Mouse (Mus musculus) heart, postnatal 25 days (tissue): Measurements from ENCODE around the gene Vat1. TPM values are rescaled to one million over a fixed set of nuclear protein-coding genes. Genes with fewer than 3 reads are reported as not detected.
"Not testable (repeated sequence)": the region's sequence is repeated elsewhere in the genome, so short reads cannot be mapped to it uniquely, and the experiment has no call there.

Source experiments
- DNase-seq: peaks from one replicate; pipeline ENCODE4 v3.0.0; 2022; ENCODE audit warnings: low spot score
- intact Hi-C: fragments of 180-260 bp; cut with DNase I; formaldehyde crosslinking; loops from one replicate; pipeline ENCODE4 v1.15.1; 2025
- total RNA-seq, 2 experiments: library from RNA; stranded (reverse); gene quantifications; 2 replicates each; pipeline ENCODE4 v1.2.3; 2021

Gene Vat1
- total RNA-seq, 2 experiments from 2014 or later, result 21.6 to 25.5 TPM

DNA sequence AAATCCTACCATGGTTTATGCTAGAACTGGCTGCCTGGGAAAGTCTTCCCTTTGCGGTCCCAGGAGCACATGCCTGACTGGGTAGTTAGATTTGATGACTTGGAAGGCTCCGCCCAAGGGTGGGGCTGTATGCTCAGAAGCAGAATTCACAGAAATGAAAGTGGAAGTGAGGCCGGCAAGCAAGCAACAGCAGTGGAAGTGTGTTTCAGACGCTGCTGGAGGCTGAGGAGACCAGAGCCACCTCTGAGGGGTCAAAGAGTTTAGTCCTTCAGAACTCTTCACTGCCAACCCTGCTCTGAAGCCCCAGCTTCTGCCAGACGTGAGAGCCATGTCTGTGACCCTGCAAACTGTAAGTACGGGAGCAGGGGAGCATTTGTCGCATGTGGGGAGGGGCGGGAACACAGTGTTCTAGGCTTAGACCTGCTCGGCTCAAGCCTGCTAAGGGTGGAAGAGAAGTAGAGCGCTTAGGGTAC is 17.7 kb downstream of the Vat1 start, which contains the start of gene Ifi35:
Gene Ifi35 (plus strand): TSS at position 134 of the 473 bp plus-strand sequence.
- intact Hi-C loops, result loop anchor here (2.0 kb wide), 1 partner anchor 14 kb away; no protein-coding TSS in a partner anchor
- DNase-seq, result peak; percentile 74

DNA sequence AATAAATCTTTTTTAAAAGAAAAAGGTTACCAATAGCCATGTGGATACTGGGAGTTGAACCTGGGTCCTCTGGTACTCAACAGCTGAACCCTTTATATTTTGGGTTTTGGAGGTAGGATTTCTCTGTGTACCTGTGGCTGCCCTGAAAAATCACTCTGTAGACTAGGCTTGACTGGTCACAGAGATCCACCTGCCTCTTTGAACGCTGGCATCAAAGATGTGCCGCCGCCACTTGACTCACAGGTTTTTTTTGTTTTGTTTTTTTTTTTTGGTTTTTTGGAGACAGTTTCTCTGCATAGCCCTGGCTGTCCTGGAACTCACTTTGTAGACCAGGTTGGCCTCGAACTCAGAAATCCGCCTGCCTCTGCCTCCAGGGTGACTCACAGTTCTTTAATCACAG is 18.2 kb downstream of the Vat1 start:
- no peak for DNase-seq
- intact Hi-C loops, result loop anchor here (2.0 kb wide), 1 partner anchor 15 kb away; no protein-coding TSS in a partner anchor

DNA sequence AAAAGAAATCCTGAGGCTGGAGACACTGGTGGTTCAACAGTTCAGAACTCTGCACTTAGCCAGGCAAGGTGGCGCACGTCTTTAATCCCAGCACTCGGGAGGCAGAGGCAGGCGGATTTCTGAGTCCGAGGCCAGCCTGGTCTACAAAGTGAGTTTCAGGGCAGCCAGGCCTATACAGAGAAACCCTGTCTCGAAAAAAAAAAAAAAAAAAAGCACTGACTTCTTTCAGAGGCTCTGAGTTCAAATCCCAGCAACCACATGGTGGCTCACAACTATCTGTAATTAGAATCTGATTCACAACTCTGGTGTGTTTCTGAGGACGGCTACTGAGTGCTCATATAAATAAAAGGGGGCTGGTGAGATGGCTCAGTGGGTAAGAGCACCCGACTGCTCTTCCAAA is 19.2 kb downstream of the Vat1 start:
- DNase-seq, intact Hi-C loops: not testable (repeated sequence)

DNA sequence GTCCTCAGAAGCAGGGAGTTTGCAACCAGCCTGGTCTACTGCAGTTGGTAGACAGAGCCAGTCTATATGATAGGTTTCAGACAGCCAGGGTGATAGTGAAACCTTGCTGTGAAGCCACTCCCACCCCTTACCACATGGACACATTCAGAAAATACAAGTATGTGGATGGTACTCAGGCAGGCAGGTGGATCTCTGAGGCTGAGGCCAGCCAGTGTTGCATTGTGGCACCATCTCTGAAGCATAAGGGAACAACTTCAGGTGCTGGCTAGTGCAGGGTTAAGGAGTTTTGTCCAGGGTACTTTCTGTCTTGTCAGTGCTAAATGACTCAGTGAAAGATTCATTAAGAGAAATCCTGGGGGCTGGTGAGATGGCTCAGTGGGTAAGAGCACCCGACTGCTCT is 19.7 kb downstream of the Vat1 start:
- no peak for DNase-seq
- intact Hi-C loops, result no loop called here

DNA sequence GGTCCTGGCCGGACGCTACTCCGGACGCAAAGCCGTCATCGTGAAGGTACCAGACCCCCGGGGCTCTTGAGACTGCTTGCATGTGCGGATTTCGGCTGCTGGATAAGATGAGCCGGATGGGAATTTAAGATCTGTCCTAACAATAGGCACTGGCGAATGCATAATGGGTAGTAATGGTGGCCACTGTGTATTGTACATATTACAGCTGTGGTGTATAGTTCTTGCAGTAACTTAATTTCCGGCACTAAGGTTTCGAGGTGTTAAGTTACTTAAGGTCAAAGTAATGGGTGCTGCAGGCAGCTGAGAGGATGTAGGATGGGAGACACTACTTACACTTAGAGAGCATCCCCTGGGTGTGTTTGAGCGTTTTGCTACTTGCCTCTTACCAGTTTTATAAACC is 23.3 kb downstream of the Vat1 start:
- intact Hi-C loops, result no loop called here
- DNase-seq, result no peak

DNA sequence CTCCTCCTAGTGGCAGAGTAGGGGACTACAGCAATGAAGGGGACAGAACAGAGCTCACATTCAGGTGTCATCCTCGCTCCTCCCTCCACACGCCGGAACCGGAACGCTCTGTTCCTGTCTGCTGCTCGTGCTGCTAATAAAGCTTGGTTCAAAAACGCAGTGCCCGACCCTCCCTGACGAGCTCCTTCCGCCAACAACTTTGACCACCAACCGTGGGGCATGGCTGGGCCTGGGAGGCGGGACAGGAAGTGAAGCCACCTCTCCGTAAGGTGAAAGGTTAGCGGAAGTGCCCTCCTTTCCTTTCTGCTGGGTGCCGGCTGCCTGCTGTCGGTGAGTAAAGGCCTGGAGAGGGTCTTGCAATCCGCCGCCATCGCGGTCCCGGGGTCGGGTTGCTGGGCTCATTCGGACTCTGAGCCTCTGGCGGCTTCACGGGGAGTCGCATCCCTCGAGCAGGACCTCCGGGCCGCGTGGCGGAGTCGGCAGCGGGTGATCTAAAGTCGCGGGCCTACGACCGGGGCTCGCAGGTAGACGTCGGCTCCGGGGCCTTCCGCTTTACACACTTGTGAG is 23.8 kb downstream of the Vat1 start, which contains the start of gene Rpl27:
Gene Rpl27 (plus strand): TSS at position 172 of the 567 bp plus-strand sequence.
- DNase-seq, result peak; percentile 97

DNA sequence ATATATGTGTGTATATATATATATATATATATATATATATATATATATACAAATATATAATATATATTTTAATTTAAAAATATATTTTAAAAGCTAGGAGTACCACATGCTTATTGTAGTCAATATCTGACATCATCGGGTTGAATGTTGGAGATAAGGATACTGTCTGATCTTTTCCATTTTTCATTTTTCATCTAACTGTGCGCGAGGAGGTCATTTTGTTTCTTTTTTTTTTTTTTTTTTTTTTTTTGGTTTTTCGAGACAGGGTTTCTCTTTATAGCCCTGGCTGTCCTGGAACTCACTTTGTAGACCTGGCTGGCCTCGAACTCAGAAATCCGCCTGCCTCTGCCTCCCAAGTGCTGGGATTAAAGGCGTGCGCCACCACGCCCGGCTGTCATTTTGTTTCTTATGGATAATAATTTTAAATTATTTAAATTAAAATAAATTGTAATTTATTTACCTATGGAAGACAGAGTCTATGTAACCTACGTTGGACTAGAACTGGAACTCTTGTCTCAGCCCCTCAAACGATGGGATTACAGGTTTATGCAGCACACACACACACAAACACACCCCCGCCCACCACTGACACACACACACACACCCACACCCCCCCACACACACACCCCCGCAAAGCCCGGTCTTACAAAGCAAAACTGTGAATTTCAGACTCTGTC is 24.4 kb downstream of the Vat1 start:
- DNase-seq, intact Hi-C loops: not testable (repeated sequence)

More for the DNA sequence above, 23.8 kb downstream of the Vat1 start, which contains the start of gene Rpl27:
- intact Hi-C loops, result no loop called here

DNA sequence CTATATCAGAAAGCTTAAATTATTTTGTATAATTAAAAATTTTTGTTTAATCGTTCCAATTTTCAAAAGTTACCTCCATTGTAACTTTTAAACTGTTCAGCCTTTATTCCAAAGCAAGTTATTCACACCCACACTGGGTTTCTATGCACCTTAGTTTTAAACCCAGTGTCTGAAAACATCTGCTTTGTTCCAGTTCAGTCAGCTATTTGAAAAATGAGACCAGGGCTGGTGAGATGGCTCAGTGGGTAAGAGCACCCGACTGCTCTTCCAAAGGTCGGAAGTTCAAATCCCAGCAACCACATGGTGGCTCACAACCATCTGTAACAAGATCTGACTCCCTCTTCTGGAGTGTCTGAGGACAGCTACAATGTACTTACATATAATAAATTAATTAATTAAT is 28.0 kb downstream of the Vat1 start:
- not testable (repeated sequence) for DNase-seq

DNA sequence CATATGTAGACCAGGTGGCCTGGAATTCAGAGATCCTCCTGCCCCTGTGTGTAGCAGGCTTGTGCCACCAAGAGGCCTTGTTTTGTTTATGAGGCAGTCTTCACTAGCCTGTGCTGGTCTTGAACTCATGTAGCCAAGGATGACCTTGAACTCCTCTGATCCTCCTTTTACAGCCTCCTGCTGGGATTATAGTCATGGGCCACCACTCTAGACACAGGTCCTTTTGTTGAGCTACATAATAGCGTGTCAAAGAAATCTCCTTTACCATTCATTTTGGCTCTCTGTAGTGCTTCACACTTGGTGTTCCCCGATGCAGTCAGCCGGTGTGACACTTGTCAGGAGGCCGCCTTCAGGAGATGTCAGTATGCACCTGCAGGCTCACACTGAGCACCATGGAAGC is 29.1 kb downstream of the Vat1 start:
- no peak for DNase-seq
- intact Hi-C loops, result no loop called here

More for the DNA sequence above, 28.0 kb downstream of the Vat1 start:
- intact Hi-C loops, result not testable (repeated sequence)

DNA sequence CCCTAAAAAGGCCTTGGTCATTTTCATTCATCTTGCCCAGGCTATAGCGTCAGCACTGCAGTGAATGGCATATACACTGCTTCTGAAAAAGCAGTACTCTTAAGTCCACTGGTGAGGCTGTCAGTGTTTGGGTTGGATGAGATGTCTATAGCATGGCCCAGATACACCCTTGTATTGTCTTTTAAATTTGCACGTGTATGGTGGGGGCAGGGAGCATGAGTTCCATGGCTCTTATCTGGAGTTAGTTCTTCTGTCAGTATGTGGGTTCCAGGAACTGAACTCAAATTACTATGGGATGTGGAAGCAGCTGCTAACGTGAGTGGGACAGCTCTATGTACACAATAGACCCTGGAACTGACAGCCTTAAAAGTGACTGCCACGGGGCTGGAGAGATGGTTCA is 30.2 kb downstream of the Vat1 start:
- intact Hi-C loops, result no loop called here
- no peak for DNase-seq

DNA sequence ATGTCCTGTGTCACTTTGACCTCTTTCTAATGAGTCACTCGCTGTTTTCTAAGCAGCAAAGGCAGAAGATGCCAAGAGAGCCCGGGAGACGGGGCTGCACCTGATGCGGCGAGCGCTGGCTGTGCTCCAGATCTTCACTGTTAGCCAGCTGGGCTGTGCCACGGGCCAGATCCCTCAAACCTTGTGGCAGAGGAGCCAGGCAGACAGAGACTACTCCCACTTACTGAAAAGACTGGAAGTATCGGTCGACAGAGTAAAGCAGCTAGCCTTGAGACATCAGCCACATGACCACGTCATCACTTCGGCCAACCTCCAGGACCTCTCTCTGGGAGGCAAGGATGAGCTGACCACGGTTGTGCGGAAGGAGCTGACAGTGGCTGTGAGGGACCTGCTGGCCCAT is 32.6 kb downstream of the Vat1 start:
- intact Hi-C loops, result no loop called here
- DNase-seq, result no peak

DNA sequence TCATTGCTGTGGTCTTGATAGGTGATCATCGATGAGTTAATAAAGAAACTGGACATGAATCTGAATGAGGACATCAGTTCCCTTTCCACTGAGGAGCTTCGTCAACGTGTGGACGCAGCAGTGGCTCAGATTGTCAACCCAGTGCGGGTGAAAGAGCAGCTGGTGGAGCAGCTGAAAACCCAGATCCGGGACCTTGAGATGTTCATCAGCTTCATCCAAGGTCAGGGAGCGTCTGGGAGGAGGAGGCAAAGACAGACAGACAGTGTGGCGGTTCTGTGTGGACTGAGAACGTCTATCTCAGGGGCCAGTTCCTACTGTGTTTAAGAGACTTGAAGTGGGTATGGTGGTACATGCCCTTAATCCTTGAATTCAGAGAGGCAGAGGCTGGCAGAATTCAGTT is 34.7 kb downstream of the Vat1 start:
- DNase-seq, result no peak
- intact Hi-C loops, result no loop called here

DNA sequence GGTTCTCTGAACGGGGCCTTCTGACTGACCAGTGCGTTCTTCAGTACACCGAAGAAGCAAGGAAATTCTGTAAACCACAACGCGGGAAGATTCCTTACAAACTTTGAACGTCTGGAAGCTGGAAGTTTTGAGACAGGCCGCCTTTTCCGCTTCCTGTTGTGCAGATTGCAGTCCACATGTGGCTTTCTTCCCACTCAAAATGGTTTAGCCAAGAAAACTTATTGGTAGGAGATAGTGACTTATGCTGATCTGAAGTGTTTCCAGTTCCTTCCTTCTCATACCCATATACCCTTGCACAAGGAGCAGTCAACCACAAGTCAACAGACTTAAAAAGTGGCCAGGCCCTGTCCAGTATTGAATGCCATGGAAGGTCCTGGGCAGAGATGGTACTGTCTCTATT is 39.9 kb downstream of the Vat1 start:
- DNase-seq, result no peak
- intact Hi-C loops, result no loop called here

DNA sequence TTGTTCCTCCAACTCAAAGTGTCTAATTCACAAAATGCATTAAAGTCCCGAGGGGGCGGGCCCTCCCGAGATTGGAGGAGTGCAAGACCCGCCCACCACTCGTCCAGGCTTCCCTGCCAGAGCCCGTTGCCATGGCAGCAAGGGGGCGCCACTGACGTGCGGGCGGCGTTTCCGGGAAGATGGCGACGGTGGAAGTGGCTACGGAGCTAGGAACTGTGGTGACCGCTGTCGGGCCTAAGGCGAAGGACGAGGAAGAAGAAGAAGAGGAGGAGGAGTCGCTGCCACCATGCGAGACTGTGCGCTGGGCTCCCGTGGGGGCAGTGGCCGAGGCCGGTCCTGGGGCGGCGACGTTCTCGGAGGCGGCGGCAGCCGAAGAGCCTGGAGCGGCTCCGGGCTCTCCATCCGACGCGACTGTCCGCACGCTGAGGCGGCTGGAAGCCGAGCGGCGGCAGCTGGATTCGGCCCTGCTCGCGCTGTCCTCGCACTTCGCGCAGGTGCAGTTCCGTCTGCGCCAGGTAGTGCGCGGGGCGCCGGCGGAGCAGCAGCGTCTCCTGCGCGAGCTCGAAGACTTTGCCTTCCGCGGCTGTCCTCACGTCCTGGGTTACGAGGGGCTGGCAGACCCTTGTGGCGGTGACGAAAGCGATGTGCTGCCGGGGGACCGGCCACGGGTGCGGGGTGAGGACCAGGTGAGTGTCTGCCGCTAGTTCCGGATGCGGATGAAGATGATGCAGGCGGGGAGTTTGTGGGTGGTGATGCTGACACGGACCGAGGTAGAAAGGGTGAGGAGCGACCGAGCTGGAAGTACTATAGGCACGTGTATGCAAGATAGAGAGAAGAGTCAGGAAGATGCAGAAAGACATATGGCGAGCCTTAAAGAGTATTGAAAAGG is 40.9 kb downstream of the Vat1 start, which contains the start of the genes Rundc1 and Ptges3l:
Gene Rundc1 (plus strand): TSS at position 161 of the 889 bp plus-strand sequence.
Gene Ptges3l (minus strand): TSS at position 409 of the 889 bp plus-strand sequence.
- intact Hi-C loops, result no loop called here
- DNase-seq, result peak; percentile 94

DNA sequence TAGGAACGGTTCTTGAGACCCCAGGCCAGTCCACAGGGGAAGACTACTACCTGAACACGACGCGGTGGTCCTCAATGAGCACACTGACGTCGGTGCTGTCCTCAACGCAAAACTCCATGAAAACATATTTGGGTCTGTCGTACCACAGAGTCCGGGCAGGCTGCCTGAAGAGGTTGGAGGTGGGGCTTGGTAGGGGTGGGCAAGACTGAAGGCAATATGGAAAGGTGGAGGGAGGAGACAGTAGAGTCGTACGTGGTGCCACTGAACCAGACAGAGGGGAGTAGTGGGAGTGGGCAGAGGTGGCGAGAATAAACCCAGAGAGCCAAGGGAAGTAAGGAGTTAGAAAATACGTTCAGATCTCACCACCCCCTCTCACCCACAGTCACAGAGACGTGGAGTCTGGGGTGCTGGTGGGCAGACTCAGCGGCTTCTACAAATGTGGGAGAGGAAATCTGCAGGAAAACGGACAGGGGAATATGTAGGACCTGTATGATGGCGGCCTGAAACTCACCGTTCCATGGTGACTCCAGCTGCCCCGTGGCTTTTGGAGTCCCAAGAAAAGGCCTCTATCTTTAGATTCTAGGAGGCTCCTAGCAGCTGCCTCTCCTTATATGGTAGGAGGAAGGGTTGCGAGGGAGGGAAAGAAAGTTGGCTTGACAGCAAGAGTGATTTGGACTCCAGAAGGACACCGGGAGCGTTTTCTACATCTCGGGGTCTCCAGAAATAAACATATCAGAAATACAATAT is 41.8 kb downstream of the Vat1 start, which contains the start of gene Gm27029:
Gene Gm27029 (minus strand): TSS at position 692 of the 747 bp plus-strand sequence.
- intact Hi-C loops, result no loop called here
- no peak for DNase-seq

DNA sequence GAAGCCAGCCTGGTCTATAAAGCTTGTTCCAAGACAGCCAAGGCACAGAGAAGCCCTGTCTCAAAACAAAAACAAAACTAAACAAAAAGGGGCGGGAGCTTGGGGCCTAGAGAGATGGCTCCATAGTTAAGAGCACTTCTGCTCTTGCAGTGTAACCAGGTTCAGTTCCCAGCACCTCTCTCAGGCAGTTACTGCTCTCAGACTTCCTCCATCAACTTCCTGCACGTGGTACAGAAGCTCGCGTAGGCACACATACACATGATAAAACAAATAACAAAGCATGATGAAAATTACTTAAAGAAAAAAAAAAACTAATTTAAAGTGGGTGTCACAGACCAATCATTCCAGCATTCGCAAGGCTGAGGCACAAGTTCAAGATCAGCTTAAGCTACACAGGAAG is 45.9 kb downstream of the Vat1 start:
- intact Hi-C loops, result no loop called here
- DNase-seq, result no peak

DNA sequence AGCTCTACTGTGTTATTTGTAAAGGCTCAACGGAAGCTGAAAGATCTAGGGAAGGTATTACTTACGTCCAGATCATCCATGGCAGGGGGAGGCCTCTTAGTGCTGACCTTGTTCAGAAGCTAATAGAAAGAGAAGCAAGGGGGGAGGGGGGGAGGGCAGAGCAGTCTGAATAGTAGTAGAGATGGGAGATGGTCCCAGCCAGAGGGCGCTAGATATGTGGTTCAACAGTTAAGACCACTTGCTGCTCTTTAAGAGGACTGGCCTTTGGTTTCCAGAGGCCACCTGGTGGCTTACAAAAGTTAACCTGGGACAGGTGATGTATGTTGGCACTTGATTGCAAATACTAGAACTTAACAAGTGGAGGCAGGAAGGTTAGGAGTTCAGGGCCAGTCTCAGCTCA is 46.4 kb downstream of the Vat1 start:
- intact Hi-C loops, result no loop called here
- DNase-seq, result no peak

DNA sequence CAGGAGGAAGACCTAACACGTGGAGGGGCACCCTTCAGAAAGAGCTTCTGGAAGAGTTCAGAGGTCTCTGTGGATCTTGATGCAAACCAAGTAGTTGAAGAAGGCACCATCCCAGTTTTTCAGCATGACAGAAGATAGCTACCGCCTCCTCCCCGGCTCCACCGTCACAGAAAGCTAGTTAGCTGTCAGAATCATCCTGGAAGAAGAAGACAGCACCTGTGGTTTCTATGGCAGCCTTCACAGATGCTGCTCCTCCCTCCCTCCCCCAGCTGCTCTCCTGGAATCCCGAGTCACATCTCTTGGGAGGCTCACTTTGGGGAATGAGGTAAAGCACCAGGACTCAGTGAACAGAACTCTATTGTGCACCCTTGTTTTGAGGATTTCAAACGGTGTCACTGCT is 47.0 kb downstream of the Vat1 start:
- intact Hi-C loops, result no loop called here
- DNase-seq, result no peak

DNA sequence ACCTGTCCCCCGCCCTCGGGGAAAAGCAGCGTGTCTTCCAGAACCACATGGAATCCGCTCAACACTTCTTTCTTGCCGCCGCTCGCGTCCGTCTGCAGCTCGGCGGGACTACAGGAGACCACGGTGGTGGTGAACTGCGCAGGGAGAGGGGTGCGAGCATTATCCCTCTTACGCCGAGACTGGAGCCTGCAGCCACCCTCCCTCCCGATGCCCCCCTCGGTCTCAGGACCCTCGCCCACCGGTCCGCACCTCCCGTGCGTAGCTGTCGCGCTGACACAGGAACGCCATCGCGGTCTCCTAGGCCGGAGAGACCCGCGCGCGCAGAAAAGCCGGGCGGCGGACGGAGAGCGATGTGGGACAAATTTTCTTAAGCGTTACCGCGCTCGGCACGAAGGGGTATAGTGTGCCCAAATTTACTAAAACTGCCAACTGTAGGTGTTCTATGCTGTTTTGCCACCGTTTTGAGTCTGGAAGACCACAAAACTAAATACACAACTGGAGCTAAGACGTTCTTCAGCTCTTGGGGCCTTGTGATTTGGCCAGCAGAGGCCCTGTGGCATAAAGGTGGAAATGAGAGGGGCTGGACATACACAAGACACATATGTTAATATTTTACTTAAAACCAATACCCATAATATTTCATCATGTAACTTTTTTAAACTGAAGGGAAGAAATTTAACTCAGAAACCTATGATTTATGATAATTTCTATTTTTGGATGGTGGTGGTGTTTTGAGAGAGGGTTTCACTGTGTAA is 48.8 kb downstream of the Vat1 start, which contains the start of gene Aarsd1:
Gene Aarsd1 (minus strand): TSS at position 515 of the 755 bp plus-strand sequence.
- intact Hi-C loops, result no loop called here
- DNase-seq, result peak; percentile 74
